ENCODE assay signal across 9 mouse cellular contexts in genomic region chr11:93098933-93099381, GRCm38 (mm10). TPM values are rescaled to one million over a fixed set of nuclear protein-coding genes. Genes with fewer than 3 reads are reported as not detected.
A peak's percentile ranks its signal among the peaks of the same experiment; 100 is the strongest.
DNase-seq lines count a peak whose midpoint lies in the region; ATAC-seq and TF ChIP-seq lines count a peak whose summit lies in the region.
"Had no signal": no experiment of that assay in that cellular context is flagged by ENCODE, and none has a peak within 500 bp of the region (broad histone marks: within the 10 kb centered on the region; RNA-seq: fewer than 3 reads in every experiment).

No protein-coding gene starts in this region.

- H3K9me3 ChIP-seq in limb, embryonic 13.5 days = no peaks in the 10 kb centered on the region

- peaks cover 24% of the 10 kb centered on the region for H3K4me1 ChIP-seq in limb, embryonic 13.5 days
- H3K4me1 ChIP-seq in small intestine, adult 2 months (ENCODE audit: control insufficient read depth, insufficient read depth, insufficient read length, low read length) = no peaks in the 10 kb centered on the region

- TF ChIP-seq CTCF in layer of hippocampus, adult 2 months (conservative IDR thresholded peaks at IDR 0.05) = peak; percentile 62
- no peak for TF ChIP-seq CTCF in small intestine, adult 2 months (IDR thresholded peaks at IDR 0.05; ENCODE audit: extremely low read depth, insufficient read length, insufficient replicate concordance, low read depth, low read length)

- peak overlapping the region; percentile 69 for H3K27ac ChIP-seq in layer of hippocampus, adult 2 months
- H3K27ac ChIP-seq in limb, embryonic 13.5 days = no peak overlapping the region
- H3K27ac ChIP-seq in small intestine, adult 2 months (ENCODE audit: insufficient read depth, low read depth, low read length) = no peak overlapping the region

- no peak for ATAC-seq in limb, embryonic 13.5 days (ENCODE audit: low FRiP score, low read depth)
- ATAC-seq in erythroid progenitor cell, adult 5-6 weeks (replicated peaks; ENCODE audit: low FRiP score, poor library complexity, severe bottlenecking) = no peak

- H3K4me3 ChIP-seq in layer of hippocampus, adult 2 months = peak overlapping the region; percentile 70
- peak overlapping the region; percentile 46 for H3K4me3 ChIP-seq in limb, embryonic 13.5 days
- peak overlapping the region; percentile 5; the same call in 1 of the 2 replicates for H3K4me3 ChIP-seq in small intestine, adult 2 months (ENCODE audit: low read depth, low read length)

- peak overlapping the region; percentile 74 for H3K4me2 ChIP-seq in limb, embryonic 13.5 days (replicated peaks)

- H3K9ac ChIP-seq in limb, embryonic 13.5 days = no peak overlapping the region

- TF ChIP-seq POLR2A in small intestine, adult 2 months (IDR thresholded peaks at IDR 0.05; ENCODE audit: low read depth, low read length) = no peak

- DNase-seq in layer of hippocampus, adult 2 months (ENCODE audit: low spot score in 2 of 2) = peak in 1 of 2 experiments; percentile 35
- DNase-seq in layer of hippocampus, adult 9-10 months (ENCODE audit: low spot score) = no peak
- peak; percentile 87 for DNase-seq in cerebellum, adult 9-11 months
- peak; percentile 14 to 51 for DNase-seq in frontal cortex, postnatal 14 days (ENCODE audit: low spot score in 2 of 2)
- DNase-seq in heart, postnatal 4 days = no peak

- under 1% methylated on average over 37 of the region's 37 CpGs for WGBS in limb, embryonic 13.5 days
- WGBS in small intestine, adult 2 months = 5% methylated on average over 37 of the region's 37 CpGs

- H3K36me3 ChIP-seq in limb, embryonic 13.5 days = no peaks in the 10 kb centered on the region
- H3K36me3 ChIP-seq in small intestine, adult 2 months (ENCODE audit: control insufficient read depth, insufficient read depth, low read length) = no peaks in the 10 kb centered on the region

- peaks cover 77% of the 10 kb centered on the region for H3K27me3 ChIP-seq in limb, embryonic 13.5 days
- H3K27me3 ChIP-seq in small intestine, adult 2 months (ENCODE audit: control insufficient read depth, insufficient read depth, low read length) = peaks cover 23% of the 10 kb centered on the region

RNA-seq across cellular contexts. Expression of gene Car10, which starts 1.1 kb away (rescaled TPM):
- 10 to 100 TPM; 32.5 to 32.9 TPM for total RNA-seq in layer of hippocampus, adult 2 months (2021)
- 0.75 and 1.2 TPM in 2 replicates for polyA plus RNA-seq in limb, embryonic 13.5 days (2015; fragmentation: Nextera tagmentation; extraction: Ambion mirVana)
- polyA plus RNA-seq in small intestine, adult 2 months (2012; rRNA removed) = not detected in 2 replicates
- total RNA-seq in erythroid progenitor cell, adult 5-6 weeks (2015; ENCODE audit: low replicate concordance) = not detected in 2 replicates
- total RNA-seq in erythroid progenitor cell, adult 5-6 weeks (2017; ENCODE audit: low replicate concordance) = not detected in 2 replicates
- not detected for total RNA-seq in heart, postnatal 4 days (2021)
- total RNA-seq: liver, adult 2 months had no signal
- polyA plus RNA-seq: liver, adult 2 months had no signal

Comparison
In these comparisons a context has a peak if more than half of its experiments do, and no peak if none do; other contexts are left out.
1. DNase-seq: peak in cerebellum, adult 9-11 months (single experiment) and frontal cortex, postnatal 14 days (2 of 2); none in layer of hippocampus, adult 9-10 months (single experiment) and heart, postnatal 4 days (single experiment).
2. H3K4me3 ChIP-seq: peak in every context shown above with its lines; median percentile 70 in layer of hippocampus, adult 2 months; 46 in limb, embryonic 13.5 days; 5 in small intestine, adult 2 months.
3. RNA of gene Car10, which starts 1.1 kb away (total RNA-seq): 32.5 to 32.9 TPM in layer of hippocampus, adult 2 months; not detected in heart, postnatal 4 days and not detected in erythroid progenitor cell, adult 5-6 weeks; every median in the first group is over 10 times any median in the second.